ENCODE assay signal across 26 mouse cellular contexts in the genomic region with DNA sequence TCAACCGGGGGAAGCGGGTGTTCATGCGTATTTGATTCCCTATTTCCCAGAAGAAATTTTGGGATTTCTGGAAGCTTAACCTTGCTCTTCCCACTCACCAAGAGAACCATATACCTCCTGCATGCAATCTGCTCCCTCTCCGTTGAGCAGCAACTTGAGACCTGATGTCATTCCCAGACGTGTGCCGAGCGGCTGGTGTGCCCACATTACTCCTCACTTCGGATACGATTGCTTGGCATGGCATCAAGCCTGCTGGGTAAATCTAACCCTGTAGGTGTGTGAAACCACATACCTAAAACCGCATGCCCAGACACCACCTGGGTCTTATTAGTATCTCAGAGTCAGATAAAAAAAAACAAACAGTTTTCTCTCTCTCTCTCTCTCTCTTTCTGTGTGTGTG. TPM values are rescaled to one million over a fixed set of nuclear protein-coding genes. Genes with fewer than 3 reads are reported as not detected.
DNase-seq lines count a peak whose midpoint lies in the region; ATAC-seq lines count a peak whose summit lies in the region.
"Had no signal": no experiment of that assay in that cellular context is flagged by ENCODE, and none has a peak within 500 bp of the region (broad histone marks: within the 10 kb centered on the region; RNA-seq: fewer than 3 reads in every experiment).

No protein-coding gene starts in this region.

- H3K36me3 ChIP-seq in embryonic facial prominence, embryonic 13.5 days: no peaks in the 10 kb centered on the region
- H3K36me3 ChIP-seq in embryonic facial prominence, embryonic 10.5 days (replicated peaks): 0 out of 2 replicates have a peak, but pooled peaks cover 3% of the 10 kb centered on the region
- H3K36me3 ChIP-seq: embryonic facial prominence, embryonic 12.5 days; forebrain, embryonic 12.5 days; G1E; hindbrain, embryonic 13.5 days; intestine, embryonic 15.5 days had no signal

- H3K9me3 ChIP-seq in embryonic facial prominence, embryonic 13.5 days: no peaks in the 10 kb centered on the region
- no peaks in the 10 kb centered on the region for H3K9me3 ChIP-seq in embryonic facial prominence, embryonic 10.5 days
- H3K9me3 ChIP-seq: embryonic facial prominence, embryonic 12.5 days; forebrain, embryonic 12.5 days; G1E; heart, embryonic 13.5 days; hindbrain, embryonic 13.5 days; intestine, embryonic 15.5 days had no signal

- no peaks in the 10 kb centered on the region for H3K27me3 ChIP-seq in embryonic facial prominence, embryonic 13.5 days
- H3K27me3 ChIP-seq in embryonic facial prominence, embryonic 10.5 days (replicated peaks; ENCODE audit: low read depth, poor library complexity, severe bottlenecking): no peaks in the 10 kb centered on the region
- H3K27me3 ChIP-seq: embryonic facial prominence, embryonic 12.5 days; forebrain, embryonic 12.5 days; heart, embryonic 13.5 days; hindbrain, embryonic 13.5 days; intestine, embryonic 15.5 days had no signal

- 64% methylated on average over 10 of the region's 10 CpGs for WGBS in embryonic facial prominence, embryonic 13.5 days
- WGBS in embryonic facial prominence, embryonic 10.5 days: 92% methylated on average over 10 of the region's 10 CpGs

- H3K4me3 ChIP-seq in embryonic facial prominence, embryonic 13.5 days: no peak overlapping the region
- H3K4me3 ChIP-seq in embryonic facial prominence, embryonic 10.5 days: no peak overlapping the region
- H3K4me3 ChIP-seq: embryonic facial prominence, embryonic 12.5 days; forebrain, embryonic 12.5 days; gastrocnemius, adult 2 months; heart, embryonic 13.5 days; hindbrain, embryonic 13.5 days; intestine, embryonic 15.5 days had no signal

- peak; percentile 21 for DNase-seq in cerebellum, adult 11-12 months
- no peak for DNase-seq in cerebellum, adult 11 months
- DNase-seq in embryonic facial prominence, embryonic 10.5 days (ENCODE audit: low spot score): no peak
- DNase-seq in left cerebral cortex, adult 18-20 months (ENCODE audit: low spot score in 2 of 2): peak; percentile 19 to 29
- no peak for DNase-seq in left cerebral cortex, postnatal 10 days (ENCODE audit: extremely low spot score in 1 of 2, low spot score in 2 of 2)
- peak; percentile 69 for DNase-seq in brain, adult 2 months (ENCODE audit: low read depth, low spot score)
- DNase-seq: adrenal gland, adult 8-10 months; adrenal gland, postnatal 36 days; B cell, adult 2 months; embryo, embryonic 11 days; gastrocnemius, adult 2 months; gastrocnemius, postnatal 25 days; heart, postnatal 4 days; kidney, adult 18-20 months had no signal

- no peak overlapping the region for H3K4me2 ChIP-seq in embryonic facial prominence, embryonic 13.5 days
- H3K4me2 ChIP-seq: embryonic facial prominence, embryonic 12.5 days; forebrain, embryonic 12.5 days; heart, embryonic 13.5 days; hindbrain, embryonic 13.5 days; intestine, embryonic 15.5 days had no signal

- H3K4me1 ChIP-seq in embryonic facial prominence, embryonic 13.5 days: no peaks in the 10 kb centered on the region
- no peaks in the 10 kb centered on the region for H3K4me1 ChIP-seq in embryonic facial prominence, embryonic 10.5 days
- H3K4me1 ChIP-seq: embryonic facial prominence, embryonic 12.5 days; forebrain, embryonic 12.5 days; hindbrain, embryonic 13.5 days; intestine, embryonic 15.5 days had no signal

- ATAC-seq in embryonic facial prominence, embryonic 13.5 days (ENCODE audit: insufficient number of reproducible peaks, insufficient read depth, low FRiP score, low TSS enrichment, low read depth): 0 out of 2 replicates have a peak, but pooled peaks have one; percentile 20
- ATAC-seq: CD4-positive, CD25-positive, alpha-beta regulatory T cell, adult 4 months; forebrain, embryonic 16.5 days; intestine, embryonic 15.5 days had no signal

- no peak overlapping the region for H3K27ac ChIP-seq in embryonic facial prominence, embryonic 13.5 days
- H3K27ac ChIP-seq in embryonic facial prominence, embryonic 10.5 days (replicated peaks): no peak overlapping the region
- H3K27ac ChIP-seq: embryonic facial prominence, embryonic 12.5 days; forebrain, embryonic 12.5 days; gastrocnemius, adult 2 months; heart, embryonic 13.5 days; hindbrain, embryonic 13.5 days; intestine, embryonic 15.5 days had no signal

- intact Hi-C loops in left cerebral cortex, postnatal 10 days (cut with DNase I): no loop called here

- no peak overlapping the region for H3K9ac ChIP-seq in embryonic facial prominence, embryonic 13.5 days
- H3K9ac ChIP-seq: embryonic facial prominence, embryonic 12.5 days; forebrain, embryonic 12.5 days; heart, embryonic 13.5 days; hindbrain, embryonic 13.5 days; intestine, embryonic 15.5 days had no signal

RNA-seq across cellular contexts. Expression of a gene that starts 42.1 kb away (rescaled TPM):
- not detected in 2 replicates for polyA plus RNA-seq in embryonic facial prominence, embryonic 13.5 days (2015; fragmentation: Nextera tagmentation; extraction: Ambion mirVana)
- not detected in 2 replicates for polyA plus RNA-seq in embryonic facial prominence, embryonic 10.5 days (2016; fragmentation: Nextera tagmentation; extraction: Ambion mirVana)
- not detected for total RNA-seq in left cerebral cortex, adult 18-20 months (2021)
- not detected for total RNA-seq in left cerebral cortex, postnatal 10 days (2021)
- total RNA-seq: adrenal gland, adult 8-10 months; adrenal gland, postnatal 36 days; common myeloid progenitor, adult 5-6 weeks; G1E; gastrocnemius, adult 2 months; gastrocnemius, postnatal 25 days; granulocyte monocyte progenitor cell, adult 5-6 weeks; heart, postnatal 4 days had no signal
- polyA plus RNA-seq: forebrain, embryonic 12.5 days; forebrain, embryonic 16.5 days; G1E; heart, embryonic 13.5 days; heart, postnatal 0 days; hindbrain, embryonic 13.5 days; intestine, embryonic 15.5 days had no signal

Comparison
In these comparisons a context has a peak if more than half of its experiments do, and no peak if none do; other contexts are left out.
1. DNase-seq: peak in cerebellum, adult 11-12 months (single experiment), left cerebral cortex, adult 18-20 months (2 of 2) and brain, adult 2 months (single experiment); none in cerebellum, adult 11 months (single experiment), embryonic facial prominence, embryonic 10.5 days (single experiment) and left cerebral cortex, postnatal 10 days (0 of 2).